Mouse (Mus musculus): ENCODE results near the gene Nrip2.
A peak's percentile ranks its signal among the peaks of the same experiment; 100 is the strongest.
"Not testable (repeated sequence)": the region's sequence is repeated elsewhere in the genome, so short reads cannot be mapped to it uniquely, and the experiment has no call there.

Nrip2 gene

GRCm38 (mm10) chr6:128398996-128399395, at the start of gene Nrip2:
TSS of gene Nrip2 (plus strand) at chr6:128399296.
- DNase-seq (ENCODE audit: low read depth, low spot score), result no peak

GRCm38 (mm10) chr6:128349711-128350110, 49.4 kb upstream of the Nrip2 start:
- no peak for DNase-seq (ENCODE audit: low read depth, low spot score)

GRCm38 (mm10) chr6:128354140-128354539, 45.0 kb upstream of the Nrip2 start:
- no peak for DNase-seq (ENCODE audit: low read depth, low spot score)

GRCm38 (mm10) chr6:128355201-128355681, 43.9 kb upstream of the Nrip2 start:
- DNase-seq (ENCODE audit: low read depth, low spot score), result no peak

GRCm38 (mm10) chr6:128355726-128356416, 43.2 kb upstream of the Nrip2 start, which contains the start of gene Tulp3:
TSS of gene Tulp3 (minus strand) at chr6:128355851.
- peak; percentile 69 for DNase-seq (ENCODE audit: low read depth, low spot score)

- no peak for DNase-seq (ENCODE audit: low read depth, low spot score)
These were observed 40.1 kb upstream of the Nrip2 start for GRCm38 (mm10) chr6:128358999-128359398.

- no peak for DNase-seq (ENCODE audit: low read depth, low spot score)
These were observed 37.2 kb upstream of the Nrip2 start for GRCm38 (mm10) chr6:128361901-128362300.

GRCm38 (mm10) chr6:128362381-128363006, 36.6 kb upstream of the Nrip2 start, which contains the start of the genes Rhno1 and Foxm1:
TSS of gene Rhno1 (minus strand) at chr6:128362911.
TSS of gene Foxm1 (plus strand) at chr6:128362967.
- peak; percentile 68 for DNase-seq (ENCODE audit: low read depth, low spot score)

- peak; percentile 26 for DNase-seq (ENCODE audit: low read depth, low spot score)
These were observed 35.9 kb upstream of the Nrip2 start for GRCm38 (mm10) chr6:128363007-128363825.

- DNase-seq (ENCODE audit: low read depth, low spot score), result no peak
These were observed 34.4 kb upstream of the Nrip2 start for GRCm38 (mm10) chr6:128364721-128365120.

GRCm38 (mm10) chr6:128366466-128366865, 32.6 kb upstream of the Nrip2 start:
- no peak for DNase-seq (ENCODE audit: low read depth, low spot score)

GRCm38 (mm10) chr6:128370040-128370439, 29.1 kb upstream of the Nrip2 start:
- DNase-seq (ENCODE audit: low read depth, low spot score), result no peak

- DNase-seq (ENCODE audit: low read depth, low spot score), result no peak
These were observed 23.9 kb upstream of the Nrip2 start, which contains the start of the genes Tex52 and Gm44596 for GRCm38 (mm10) chr6:128375192-128375591. TSS of gene Tex52 (plus strand) at chr6:128375456. TSS of gene Gm44596 (plus strand) at chr6:128375503.

- DNase-seq (ENCODE audit: low read depth, low spot score), result no peak
These were observed 22.6 kb upstream of the Nrip2 start for GRCm38 (mm10) chr6:128376371-128377085.

- no peak for DNase-seq (ENCODE audit: low read depth, low spot score)
These were observed 19.5 kb upstream of the Nrip2 start for GRCm38 (mm10) chr6:128379636-128380035.

GRCm38 (mm10) chr6:128380594-128381167, 18.4 kb upstream of the Nrip2 start:
- not testable (repeated sequence) for DNase-seq (ENCODE audit: low read depth, low spot score)

- no peak for DNase-seq (ENCODE audit: low read depth, low spot score)
These were observed 17.8 kb upstream of the Nrip2 start for GRCm38 (mm10) chr6:128381254-128381653.

GRCm38 (mm10) chr6:128383752-128384151, 15.3 kb upstream of the Nrip2 start:
- DNase-seq (ENCODE audit: low read depth, low spot score), result no peak

GRCm38 (mm10) chr6:128385026-128385425, 14.1 kb upstream of the Nrip2 start:
- DNase-seq (ENCODE audit: low read depth, low spot score), result no peak

GRCm38 (mm10) chr6:128389185-128389584, 9.9 kb upstream of the Nrip2 start:
- DNase-seq (ENCODE audit: low read depth, low spot score), result no peak

GRCm38 (mm10) chr6:128390683-128391082, 8.4 kb upstream of the Nrip2 start:
- no peak for DNase-seq (ENCODE audit: low read depth, low spot score)
